Mouse (Mus musculus) hematopoietic stem cell, adult 5-6 weeks (primary cell): ENCODE measurements around the gene Gna14. TPM values are rescaled to one million over a fixed set of nuclear protein-coding genes. Genes with fewer than 3 reads are reported as not detected.

Source experiments
- ATAC-seq, 2 experiments: fragments of 125-278 bp in 1 of 2; replicated peaks in 1 of 2; 2 replicates each; pipeline ENCODE4 v1.8.0; 2016 to 2017; ENCODE audit warnings: inconsistent platforms in 2 of 2, mild to moderate bottlenecking in 2 of 2, moderate number of reproducible peaks in 2 of 2, low read depth in 1 of 2, moderate TSS enrichment in 1 of 2; ENCODE audit not compliant: low FRiP score in 2 of 2, poor library complexity in 2 of 2, severe bottlenecking in 2 of 2, insufficient read depth in 1 of 2, low TSS enrichment in 1 of 2
- total RNA-seq: library from RNA; stranded (forward); fragments of 172-1452, 232-1000 nt; gene quantifications from 2 replicates; pipeline ENCODE4 v1.2.3, GENCODE M21; 2017

The Gna14 gene
- total RNA-seq, 1 experiment from 2014 or later = 2.6 TPM

DNA sequence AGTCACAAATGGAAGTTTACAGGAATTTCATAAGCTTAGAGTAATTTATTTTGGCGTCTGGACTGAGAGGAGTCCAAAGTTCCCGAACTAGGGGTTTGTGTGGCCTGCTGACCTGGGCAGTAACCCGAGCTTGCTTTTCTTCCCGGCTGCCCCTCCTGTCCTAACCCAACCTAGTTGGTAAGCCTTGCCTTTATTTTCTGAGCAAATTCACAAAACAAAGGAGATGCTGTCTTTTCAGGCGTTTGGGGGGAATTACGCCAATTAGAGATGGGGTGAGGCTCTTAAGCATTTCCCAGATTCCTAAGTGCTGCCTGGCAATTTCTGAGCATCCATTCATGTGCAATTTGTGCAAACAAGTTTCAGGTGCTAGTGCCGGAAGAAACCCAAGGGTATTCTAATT is 55.9 kb downstream of the Gna14 start:
- no peak for ATAC-seq

DNA sequence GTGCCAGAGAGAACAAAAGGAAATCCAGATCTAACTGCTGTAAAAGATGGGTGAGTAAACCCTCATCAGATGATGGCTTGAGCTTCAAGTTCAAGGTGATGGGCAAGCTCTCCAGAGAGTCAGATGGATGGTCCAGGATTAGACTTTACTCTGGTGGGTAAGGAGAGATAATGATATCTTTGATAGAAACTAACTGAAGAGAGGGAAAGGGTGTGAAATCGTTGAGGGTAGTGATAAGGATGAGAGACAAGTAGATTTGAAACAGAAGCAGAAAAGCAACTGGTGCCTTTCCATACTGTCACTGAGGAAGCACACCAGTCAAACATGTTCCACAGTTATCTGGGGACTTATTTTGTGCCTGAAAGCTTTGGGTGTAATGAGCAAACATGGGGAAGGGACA is 56.9 kb downstream of the Gna14 start:
- no peak for ATAC-seq

DNA sequence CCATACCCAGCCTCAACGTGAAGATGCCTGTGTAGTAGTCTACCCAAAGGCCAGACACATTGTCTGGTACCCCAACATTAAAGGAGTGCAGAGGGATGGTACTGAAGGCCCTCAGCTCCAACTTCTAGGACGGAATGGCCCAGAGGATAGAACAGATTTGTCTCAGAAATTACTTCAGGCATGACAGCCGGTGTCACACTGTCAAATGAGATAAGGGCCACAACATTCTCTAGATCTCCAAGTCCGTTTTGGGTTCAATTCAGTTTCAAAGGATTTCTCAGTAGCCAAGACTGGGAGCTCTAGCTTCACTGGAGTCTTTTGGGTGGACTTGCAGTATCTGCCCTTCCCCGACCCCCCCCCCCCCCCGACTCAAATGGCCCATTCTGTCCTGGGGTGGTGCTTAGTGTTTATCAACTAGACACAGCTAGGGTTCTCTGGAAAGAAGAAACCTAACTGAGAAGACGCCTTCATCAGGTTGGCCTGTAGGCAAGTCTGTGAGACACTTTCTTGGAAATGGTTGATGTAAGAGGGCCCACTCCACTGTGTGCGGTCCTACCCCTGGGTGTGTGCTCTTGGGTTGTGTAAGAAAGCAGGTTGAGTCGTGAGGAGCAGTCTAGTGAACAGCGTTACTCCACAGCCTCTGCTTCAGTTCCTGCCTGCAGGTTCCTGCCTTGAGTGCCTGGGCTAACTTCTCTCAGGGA is 59.4 kb downstream of the Gna14 start:
- no peak for ATAC-seq

DNA sequence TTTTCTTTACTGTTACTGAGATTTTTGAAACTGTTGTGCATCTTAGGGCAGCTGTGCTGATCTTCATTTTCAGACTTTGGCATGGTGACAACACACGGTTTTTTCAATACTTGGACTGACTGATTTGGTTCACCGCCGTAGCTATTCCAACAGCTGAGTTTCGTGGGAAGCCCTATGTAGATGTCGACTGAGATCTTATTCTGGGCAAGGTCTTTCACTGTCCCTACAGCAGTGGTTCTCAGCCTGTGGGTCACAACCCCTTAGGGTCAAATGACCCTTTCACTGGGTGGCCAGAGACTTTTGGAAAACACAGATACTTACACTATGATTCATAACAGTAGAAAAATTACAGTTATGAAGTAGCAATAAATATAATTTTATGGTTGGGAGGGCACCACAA is 60.5 kb downstream of the Gna14 start:
- ATAC-seq = no peak

DNA sequence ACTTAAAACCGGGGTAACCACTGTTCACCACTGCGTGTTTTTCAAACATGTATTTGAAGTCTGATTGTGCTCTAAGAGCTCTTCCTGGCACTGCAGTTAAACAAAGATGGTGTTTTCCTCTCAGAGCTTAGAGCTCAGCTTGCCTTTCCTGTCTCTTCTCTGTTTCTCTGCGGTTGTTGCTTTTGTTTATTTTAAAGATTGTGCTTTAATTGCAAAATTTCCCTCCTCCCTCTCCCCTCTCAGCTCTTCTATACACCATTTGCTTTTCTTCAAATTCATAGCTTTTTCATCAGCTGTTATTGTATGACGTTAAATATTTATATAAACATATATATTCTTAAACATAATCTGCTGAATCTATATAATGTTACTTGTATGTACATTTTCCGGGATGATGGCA is 66.5 kb downstream of the Gna14 start:
- ATAC-seq = no peak

DNA sequence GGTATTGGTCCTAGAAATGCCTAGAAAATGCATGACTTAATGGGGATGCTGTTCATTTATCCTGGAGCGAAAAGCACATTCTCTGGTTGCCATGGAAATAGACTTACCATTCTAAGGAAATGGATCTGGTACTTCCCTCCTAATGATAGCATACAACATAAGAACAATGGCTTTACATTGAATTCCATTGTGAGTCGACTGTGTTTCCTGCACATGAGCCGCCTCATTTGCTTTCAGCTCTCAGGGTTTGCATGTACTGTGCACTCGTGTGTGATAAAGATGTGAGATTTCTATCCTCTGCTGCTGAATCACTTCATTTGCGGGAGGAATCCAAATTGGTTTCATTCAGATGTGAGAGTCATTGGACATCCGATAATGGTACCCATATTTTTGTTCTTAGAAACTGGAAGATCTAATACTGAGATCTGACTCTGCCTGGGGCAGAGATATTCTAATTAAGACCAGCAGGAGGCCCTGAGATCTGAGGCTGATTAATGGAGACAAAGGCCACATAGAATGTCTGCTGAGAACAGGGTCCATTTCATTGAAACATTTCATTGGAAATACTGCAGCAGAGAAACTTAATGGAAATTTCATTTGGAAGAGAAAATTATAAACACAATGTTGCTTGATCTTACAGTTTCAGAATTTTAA is 71.3 kb downstream of the Gna14 start:
- ATAC-seq = no peak

DNA sequence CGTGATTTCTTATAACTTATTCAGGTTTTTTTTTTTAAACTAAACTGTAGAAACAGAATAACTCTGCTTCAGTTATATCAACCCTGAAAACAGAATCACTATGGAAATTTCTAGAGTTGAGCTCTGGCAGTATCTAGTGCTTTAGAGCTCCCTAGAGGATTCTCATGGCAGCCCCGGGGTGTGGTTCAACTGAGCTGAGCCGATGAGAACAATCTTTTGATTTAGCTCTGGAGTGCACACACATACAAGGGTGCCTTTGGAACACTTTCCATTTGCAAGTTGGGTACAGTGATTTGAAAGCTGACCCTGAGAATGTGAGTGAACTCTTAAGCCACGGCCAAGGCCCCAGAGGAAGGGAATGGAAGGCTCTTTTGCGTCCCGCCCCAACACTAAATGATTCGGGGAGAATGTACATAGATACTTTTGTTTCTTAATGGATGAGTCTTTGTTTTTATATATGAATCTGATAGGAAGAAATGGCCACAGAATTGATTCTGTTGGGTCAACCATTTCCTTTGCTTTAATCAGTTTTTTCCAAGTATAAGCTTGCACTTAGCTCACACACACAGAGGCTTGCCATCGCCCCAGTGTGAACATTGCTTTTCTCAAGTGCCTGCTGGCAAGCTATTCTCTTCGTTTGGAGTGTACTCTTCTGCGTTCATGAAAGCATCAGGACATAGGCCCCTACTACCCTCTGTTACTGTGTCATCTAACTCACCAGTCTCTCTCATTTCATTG is 75.0 kb downstream of the Gna14 start:
- ATAC-seq = no peak

DNA sequence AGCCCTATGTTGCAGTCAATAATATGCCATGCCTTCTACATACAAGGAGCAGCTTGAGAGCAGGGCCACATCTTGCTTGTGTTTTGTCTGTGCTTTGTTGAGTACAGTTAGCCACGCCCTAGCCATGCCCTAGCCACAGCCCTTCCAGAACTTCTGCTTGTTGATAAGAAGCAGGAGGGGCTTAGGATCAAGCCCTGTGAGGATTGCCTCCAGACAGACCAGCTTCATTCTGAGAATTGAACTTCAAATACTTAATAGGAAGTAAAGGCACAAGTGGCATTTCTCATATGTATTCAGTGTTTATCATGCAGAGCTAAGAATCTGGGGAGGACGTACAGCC is 75.5 kb downstream of the Gna14 start:
- ATAC-seq = peak; percentile 46 to 74; a peak in 2 of 4 replicates

DNA sequence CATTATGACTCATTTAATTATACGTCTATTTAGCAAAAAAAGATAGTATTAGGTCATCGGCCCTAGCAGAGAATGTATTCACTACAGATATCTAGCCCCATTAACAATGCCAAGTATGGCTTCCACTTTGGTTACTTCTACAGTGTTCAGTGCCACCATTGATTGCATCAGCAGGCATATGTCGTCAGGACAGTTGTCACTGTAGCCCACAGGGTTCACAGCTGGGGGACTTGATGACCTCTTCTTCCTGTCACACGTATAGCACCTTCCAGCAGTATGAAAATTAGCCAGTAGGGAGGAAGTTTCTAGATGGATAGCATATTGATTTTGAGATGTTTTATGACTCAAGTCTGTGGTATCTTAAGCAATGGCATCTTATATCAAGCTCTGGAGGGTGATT is 78.6 kb downstream of the Gna14 start:
- no peak for ATAC-seq

DNA sequence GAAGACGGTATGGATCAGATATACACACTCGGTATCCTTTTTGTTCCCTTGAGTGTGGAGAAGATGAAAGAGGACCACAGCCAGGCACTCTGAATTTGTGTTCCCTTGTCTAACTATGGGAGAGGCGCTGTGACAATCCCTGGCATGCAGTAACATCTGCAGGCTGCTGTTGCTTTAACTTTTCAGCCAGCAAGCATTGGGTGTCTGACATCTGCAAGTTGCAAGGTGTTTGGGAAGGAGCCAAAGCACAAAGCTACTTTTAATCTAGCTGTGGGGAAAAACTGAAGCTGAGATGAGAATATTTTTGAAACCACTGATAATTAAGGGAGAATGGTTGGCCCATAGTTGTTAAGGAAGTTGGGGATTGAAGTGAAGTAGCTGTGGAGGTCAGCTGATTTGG is 83.0 kb downstream of the Gna14 start:
- no peak for ATAC-seq

DNA sequence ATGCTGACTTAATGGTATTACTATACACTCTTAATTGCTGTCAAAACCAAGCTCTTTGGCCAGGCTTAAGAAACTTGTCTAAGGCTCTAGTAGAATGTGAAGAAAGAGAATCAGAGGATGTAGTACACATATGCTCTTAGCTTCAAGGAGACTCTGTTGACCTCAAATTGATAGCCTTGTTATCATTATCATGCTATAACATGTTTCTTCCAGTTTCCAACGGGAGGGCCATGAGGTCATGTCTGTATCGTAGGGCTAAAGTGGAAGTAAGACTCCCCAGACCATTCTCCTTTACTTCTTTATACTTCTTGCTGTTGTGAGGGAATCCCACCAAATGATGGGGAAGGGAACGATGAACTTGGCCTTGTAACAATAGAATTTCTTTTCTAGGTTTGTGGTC is 85.0 kb downstream of the Gna14 start:
- ATAC-seq = no peak

DNA sequence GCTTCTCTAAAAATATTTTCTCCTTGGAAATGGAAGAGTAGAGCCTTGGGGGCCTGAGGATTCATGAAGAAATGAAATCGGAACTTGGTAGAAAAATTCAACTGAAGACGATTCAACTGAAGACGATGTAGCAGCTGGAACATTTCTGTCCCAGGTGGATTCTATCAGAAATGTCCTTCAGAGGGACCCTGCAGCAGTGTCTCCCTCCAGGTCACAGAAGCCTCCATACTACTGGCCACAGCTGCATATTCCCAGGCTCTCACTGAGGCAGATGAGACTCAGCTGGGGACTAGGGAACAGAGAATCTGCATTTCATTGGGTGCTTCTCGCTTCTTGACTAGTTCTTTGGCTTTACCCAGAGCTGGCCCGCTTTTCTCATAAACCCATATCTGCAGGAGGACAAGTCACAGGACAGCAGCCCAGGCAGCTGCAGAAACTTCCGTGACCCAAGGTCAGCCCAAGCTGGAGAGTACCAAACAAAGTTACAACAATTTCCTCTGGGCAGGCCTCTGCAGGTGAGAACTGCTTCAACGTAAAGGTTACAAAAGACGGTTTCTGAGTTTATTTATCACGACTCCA is 90.8 kb downstream of the Gna14 start:
- ATAC-seq = no peak

DNA sequence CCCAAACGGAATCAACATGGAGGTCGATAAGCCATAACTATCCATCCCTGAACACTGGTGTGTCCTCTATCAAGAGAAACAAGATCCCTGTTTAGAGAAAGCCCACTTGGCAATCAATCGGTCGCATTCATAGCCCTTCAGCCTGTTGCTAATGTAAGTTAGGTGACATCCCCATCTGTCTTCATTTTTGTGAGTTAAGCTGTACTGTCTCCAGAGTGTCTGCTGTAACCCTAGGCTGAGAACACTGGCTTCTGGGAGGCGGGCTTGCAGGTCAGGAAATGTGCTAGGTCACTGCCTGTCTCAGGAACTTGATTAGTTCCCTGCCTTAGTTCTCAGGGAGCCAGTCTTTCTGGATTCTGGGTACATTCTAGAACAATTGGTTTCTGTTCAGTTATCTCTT is 91.5 kb downstream of the Gna14 start:
- no peak for ATAC-seq

DNA sequence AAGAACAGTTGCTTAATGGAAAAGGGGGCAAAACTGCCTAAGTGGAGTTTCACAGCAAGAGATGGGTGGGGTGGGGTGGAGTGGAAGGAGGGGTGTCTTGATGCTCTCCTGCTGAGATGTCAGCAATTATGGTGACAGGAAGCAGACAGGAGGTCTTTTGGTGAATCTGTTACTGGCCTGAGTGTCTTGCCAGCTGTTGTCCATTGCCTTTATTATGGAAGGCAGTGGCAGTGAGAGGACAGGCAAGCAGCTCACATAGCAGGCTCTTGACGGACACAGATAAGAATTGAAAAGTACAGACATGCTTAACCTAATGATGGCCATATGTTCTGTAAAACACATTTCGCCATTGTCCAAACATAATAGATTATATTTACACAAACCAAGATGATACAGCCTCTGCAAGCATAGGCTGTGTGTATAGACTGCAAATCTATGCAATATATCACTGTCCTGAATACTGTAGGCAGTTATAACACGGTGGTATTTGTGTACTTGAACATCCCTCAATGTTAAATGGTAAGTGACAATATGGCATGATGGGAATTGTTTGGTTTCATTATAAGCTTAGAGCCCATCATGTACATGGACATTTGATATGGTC is 92.8 kb downstream of the Gna14 start:
- ATAC-seq = no peak

DNA sequence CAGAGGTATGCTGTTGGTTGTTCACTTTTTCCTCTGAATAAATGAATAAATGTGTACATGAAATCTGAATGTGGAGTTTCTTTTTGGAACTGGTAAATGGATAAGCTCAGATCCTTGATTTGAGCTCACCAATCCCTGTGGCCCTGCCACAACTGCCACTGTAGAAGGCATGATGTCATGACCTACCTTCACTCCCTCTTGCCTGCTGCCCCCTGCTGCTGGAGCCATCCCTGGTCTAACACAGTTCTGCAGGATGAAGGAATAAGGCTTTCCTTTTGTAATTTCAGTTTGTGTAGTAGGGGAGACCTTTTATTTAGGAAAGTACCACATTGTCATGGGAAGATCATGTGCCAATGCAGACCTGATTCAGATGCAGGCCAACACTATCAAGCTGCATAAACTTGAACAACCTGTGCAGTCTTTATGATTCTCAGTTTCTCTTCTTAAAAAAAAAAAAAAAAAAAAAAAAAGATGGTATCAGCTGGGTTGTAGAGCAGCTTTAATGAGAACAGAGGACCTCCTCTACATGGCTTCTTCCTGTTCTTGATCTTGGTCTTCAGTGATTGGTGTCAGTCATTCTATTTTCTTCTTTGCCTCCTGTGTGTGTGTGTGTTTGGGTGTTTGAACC is 93.8 kb downstream of the Gna14 start:
- peak; percentile 74 to 75 for ATAC-seq

DNA sequence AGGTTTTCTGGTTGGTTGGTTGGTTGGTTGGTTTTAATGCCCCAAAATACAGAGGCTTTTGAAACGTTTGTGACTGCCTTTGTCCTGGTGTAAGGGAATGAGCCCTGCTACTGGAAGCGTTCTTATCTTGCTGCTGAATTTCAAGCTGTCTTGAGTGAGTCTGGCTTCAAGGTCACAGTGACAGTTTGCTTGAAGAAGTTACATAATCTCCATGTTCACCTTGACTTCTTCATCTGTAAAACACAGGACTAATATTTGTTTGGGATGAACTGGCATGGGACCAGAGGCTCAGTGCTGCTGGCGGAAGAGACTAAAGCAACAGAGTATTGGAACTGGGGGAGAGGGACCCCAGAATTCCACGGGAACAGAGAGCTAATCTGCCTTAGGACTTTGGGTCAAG is 94.4 kb downstream of the Gna14 start:
- ATAC-seq = no peak

DNA sequence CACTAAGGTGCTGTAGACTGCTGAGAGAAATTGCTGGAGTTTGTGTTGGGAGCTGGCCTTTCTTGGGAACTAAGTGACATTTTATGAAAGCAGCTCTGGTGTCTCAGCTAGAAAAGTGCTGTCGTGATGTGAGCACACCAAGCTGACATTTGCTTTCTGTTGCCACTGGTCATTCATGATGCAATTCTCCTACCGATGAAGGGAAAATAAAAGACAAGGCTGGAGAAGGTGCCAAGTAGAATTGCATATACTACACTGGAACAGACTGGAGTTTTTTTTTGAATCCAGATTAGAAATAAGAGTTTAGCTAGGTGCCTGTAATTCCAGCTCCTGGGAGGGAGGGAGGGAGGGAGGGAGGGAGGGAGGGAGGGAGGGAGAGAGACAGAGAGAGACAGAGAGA is 98.7 kb downstream of the Gna14 start:
- no peak for ATAC-seq

DNA sequence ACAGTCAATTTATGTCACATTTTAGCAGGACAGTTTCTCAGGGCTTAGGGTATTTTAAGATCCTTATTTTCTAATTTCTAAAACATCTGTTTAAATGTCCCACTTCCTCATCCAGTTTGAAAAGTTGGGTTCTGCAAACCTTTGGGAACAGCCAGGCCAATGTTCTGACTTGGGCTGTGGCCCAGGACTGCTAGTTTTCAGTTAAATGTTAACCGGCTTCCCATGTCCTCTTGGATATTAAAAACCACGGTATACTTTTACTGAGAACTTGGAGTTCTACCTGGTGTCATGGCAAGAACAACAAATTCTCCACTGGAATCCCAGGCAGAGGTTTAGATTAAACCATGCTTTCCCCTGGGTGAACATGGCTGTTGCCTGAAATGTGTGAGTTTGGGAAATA is 102.9 kb downstream of the Gna14 start:
- no peak for ATAC-seq
